Mouse (Mus musculus) stomach, postnatal 0 days (tissue): ENCODE measurements at regions not wholly inside any gene's neighbourhood (a gene's known extent, or its start where the extent isn't known, plus 50 kb on each side); places are given as distances from the start of the nearest gene placed in this dataset.

Source experiments
- ATAC-seq: fragments of 200-750 bp; cut with Nextera tagmentation; 2 replicates; pipeline ENCODE4 v1.8.0; 2017; ENCODE audit not compliant: low FRiP score, low TSS enrichment
- DNase-seq: peaks from one replicate; pipeline ENCODE4 v3.0.0-alpha.2; 2016; ENCODE audit warnings: low spot score
- H3K27ac ChIP-seq: fragments of 300-500 bp; sonication (generic); replicated peaks from 2 replicates; pipeline ENCODE4 v1.5.1; 2014; ENCODE audit warnings: mild to moderate bottlenecking, control low read depth
- H3K27me3 ChIP-seq: fragments of 300-500 bp; sonication (generic); 2 replicates; pipeline ENCODE4 v1.6.1; 2014; ENCODE audit warnings: low read length; ENCODE audit not compliant: control insufficient read depth, insufficient read depth
- H3K36me3 ChIP-seq: fragments of 300-500 bp; sonication (generic); 2 replicates; pipeline ENCODE4 v1.6.1; 2014; ENCODE audit warnings: low read length, mixed read lengths; ENCODE audit not compliant: control insufficient read depth, insufficient read depth
- H3K4me1 ChIP-seq: fragments of 300-500 bp; sonication (generic); replicated peaks from 2 replicates; pipeline ENCODE4 v1.6.1; 2014; ENCODE audit warnings: antibody characterized with exemption; ENCODE audit not compliant: control insufficient read depth, insufficient read depth
- H3K4me2 ChIP-seq: fragments of 300-500 bp; sonication (generic); replicated peaks from 2 replicates; pipeline ENCODE4 v1.6.1; 2014; ENCODE audit warnings: low read depth, mild to moderate bottlenecking, control low read depth, moderate library complexity
- H3K4me3 ChIP-seq: fragments of 300-500 bp; sonication (generic); 2 replicates; pipeline ENCODE4 v1.5.1; 2014; ENCODE audit warnings: low read depth, low read length, control low read depth
- H3K9ac ChIP-seq: fragments of 300-500 bp; sonication (generic); 2 replicates; pipeline ENCODE4 v1.6.1; 2014; ENCODE audit warnings: mild to moderate bottlenecking, low read length, control low read depth, mixed read lengths
- H3K9me3 ChIP-seq: fragments of 300-500 bp; sonication (generic); 2 replicates; pipeline ENCODE4 v1.6.1; 2016; ENCODE audit warnings: low read length; ENCODE audit not compliant: control insufficient read depth
- CTCF ChIP-seq: IDR thresholded peaks from 2 replicates; pipeline ENCODE4 v1.5.1; 2016; ENCODE audit warnings: antibody characterized with exemption, low read depth, mild to moderate bottlenecking, moderate library complexity
- EP300 ChIP-seq: optimal IDR thresholded peaks from 2 replicates; pipeline ENCODE3; 2016; ENCODE audit warnings: antibody characterized with exemption
- WGBS: fragments of 180-500 bp; shearing (Covaris S2); extraction: QIAGEN DNeasy Blood & Tissue Kit; methylation state at CpG from one replicate; pipeline ENCODE4 v1.1.7; 2014; 5-methylcytosine and 5-hydroxymethylcytosine counted together

DNA sequence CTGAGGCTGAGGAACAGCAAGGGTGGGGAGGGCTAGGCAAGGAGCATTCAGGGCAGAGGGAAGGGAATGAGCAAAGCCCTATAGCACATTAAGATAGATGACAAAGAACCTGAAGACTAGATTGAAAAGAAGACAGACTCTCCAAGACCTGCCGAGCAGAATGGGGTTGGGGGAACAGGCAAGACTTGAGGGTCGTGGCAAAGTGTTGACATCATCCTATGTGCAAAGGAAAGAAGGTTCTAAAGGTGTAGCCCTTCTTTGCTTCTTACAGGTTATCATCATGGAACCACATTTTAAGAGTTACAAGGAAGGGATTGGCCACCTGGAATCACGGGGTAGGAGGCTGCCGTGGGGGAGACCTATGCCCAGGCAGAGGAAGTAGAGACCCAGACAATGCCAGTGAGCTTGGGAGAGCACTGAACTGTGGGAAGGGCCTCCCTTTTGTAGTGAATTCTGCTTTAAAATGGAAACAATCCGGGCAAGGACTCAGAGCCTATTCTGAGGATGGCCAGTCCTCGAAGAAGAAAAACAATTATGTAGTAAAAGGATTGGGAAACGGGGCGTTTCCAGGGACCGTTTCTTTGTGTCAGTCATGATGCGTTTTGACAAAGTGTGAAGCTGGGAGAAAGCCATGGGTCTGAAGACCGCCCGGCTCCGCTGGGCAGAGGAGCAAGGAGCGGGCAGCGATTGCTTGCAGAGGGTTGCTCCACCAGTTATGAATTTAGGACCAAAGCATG, 55.5 kb upstream of the Cox10 start:
- H3K27ac ChIP-seq, result no peak overlapping the region

More for the DNA sequence above, 55.5 kb upstream of the Cox10 start:
- WGBS, result 89% methylated on average over 15 of the region's 15 CpGs
- no peak for TF ChIP-seq CTCF
- no peak for TF ChIP-seq EP300
- no peak overlapping the region for H3K4me2 ChIP-seq
- ATAC-seq, result no peak
- no peaks in the 10 kb centered on the region for H3K36me3 ChIP-seq
- DNase-seq, result no peak
- no peak overlapping the region for H3K9ac ChIP-seq
- H3K4me3 ChIP-seq, result no peak overlapping the region
- H3K9me3 ChIP-seq, result no peaks in the 10 kb centered on the region
- H3K27me3 ChIP-seq, result no peaks in the 10 kb centered on the region
- H3K4me1 ChIP-seq, result no peaks in the 10 kb centered on the region
